Mouse (Mus musculus) lung, postnatal 4 days (tissue): ENCODE results near the gene Olfr48.

Source experiments
- DNase-seq, 2 experiments: peaks; one replicate each; pipeline ENCODE4 v3.0.0; 2021

Gene Olfr48

GRCm38 (mm10) chr2:89848105-89848504, at the start of gene Olfr48:
Gene Olfr48, minus strand, starts transcription at chr2:89848205.
- DNase-seq: no peak

- DNase-seq: no peak
Observed at GRCm38 (mm10) chr2:89878137-89878536, 30.1 kb upstream of the Olfr48 start, which contains the start of gene Olfr1257. Gene Olfr1257, plus strand, starts transcription at chr2:89878437.

- no peak for DNase-seq
Observed at GRCm38 (mm10) chr2:89849230-89849629, 1.2 kb upstream of the Olfr48 start.

GRCm38 (mm10) chr2:89841455-89841854, 6.5 kb downstream of the Olfr48 start, which contains the start of gene Olfr1256:
Gene Olfr1256, minus strand, starts transcription at chr2:89841555.
- DNase-seq: no peak

GRCm38 (mm10) chr2:89820216-89820615, 27.8 kb downstream of the Olfr48 start:
- no peak for DNase-seq

GRCm38 (mm10) chr2:89811751-89812150, 36.3 kb downstream of the Olfr48 start, which contains the start of gene Olfr1255:
Gene Olfr1255, plus strand, starts transcription at chr2:89812051.
- no peak for DNase-seq

- no peak for DNase-seq
Observed at GRCm38 (mm10) chr2:89810751-89811150, 37.3 kb downstream of the Olfr48 start.

- DNase-seq: no peak
Observed at GRCm38 (mm10) chr2:89799583-89799982, 48.4 kb downstream of the Olfr48 start.

- DNase-seq: no peak
Observed at GRCm38 (mm10) chr2:89793519-89793918, 54.5 kb downstream of the Olfr48 start, which contains the start of gene Olfr1254. Gene Olfr1254, minus strand, starts transcription at chr2:89793619.
